Mouse (Mus musculus): ENCODE results near the gene Atxn1.
A peak's percentile ranks its signal among the peaks of the same experiment; 100 is the strongest.

Gene Atxn1

DNA sequence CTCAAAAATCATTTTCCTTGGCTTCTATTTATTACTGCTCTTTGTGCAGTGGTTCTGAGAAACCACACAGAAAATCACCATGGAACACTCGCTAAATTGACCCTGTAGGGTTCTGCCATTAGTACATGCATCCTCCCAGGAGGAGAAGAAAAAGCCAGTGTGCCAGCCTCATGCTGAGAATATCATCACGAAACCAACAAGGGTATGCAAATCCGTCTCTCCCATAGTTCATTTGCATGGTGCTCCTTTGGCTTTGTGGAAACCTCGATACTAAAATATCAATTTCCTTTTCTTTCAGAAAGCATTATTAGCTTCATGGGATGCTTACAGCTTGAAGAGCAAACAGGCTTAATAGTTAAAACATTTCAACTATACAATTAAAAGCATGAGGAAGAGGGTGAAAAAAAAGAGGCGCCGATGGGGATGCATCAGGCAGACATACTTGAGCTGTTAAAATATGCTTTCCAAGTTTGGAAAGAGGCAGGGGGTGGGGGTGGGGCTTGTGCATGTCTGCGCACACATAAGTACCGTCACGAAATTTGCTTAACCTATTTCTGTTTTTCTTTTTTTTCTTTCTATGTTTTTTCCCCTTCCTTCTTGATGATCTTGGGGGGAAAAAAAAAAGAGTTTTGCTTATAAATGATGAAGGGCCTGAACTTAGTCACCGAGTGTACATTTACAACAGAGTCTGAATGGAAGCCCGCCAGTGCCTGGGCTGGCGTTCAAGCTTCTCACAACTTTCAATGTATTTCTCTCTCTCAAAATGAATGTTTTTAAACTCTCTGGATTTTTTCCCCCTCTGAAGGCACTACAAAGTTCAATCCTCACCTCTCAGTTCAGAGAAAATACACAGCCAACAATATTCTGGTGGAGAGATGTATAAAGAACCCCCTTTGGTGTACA is 303.3 kb downstream of the Atxn1 start:
- no peak for DNase-seq

DNA sequence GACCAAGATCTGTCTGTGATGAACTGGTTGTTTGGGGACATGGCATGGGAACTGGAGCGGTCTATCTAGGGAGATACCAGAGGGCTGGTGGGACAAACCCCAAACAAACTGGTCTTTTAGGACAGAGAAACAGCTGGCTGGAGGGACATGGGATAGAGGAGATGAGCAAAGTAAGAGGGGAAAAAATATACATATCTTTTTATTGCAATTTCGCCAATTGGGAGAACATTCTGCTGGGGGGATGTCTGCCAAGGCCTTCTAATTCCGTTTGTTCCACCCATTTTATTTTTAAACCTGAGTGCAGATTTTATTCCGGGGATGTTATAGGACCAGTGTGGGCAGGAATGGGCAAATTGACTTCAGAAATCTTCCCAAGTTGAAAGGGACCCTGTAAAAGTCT is 305.0 kb downstream of the Atxn1 start:
- DNase-seq: no peak

DNA sequence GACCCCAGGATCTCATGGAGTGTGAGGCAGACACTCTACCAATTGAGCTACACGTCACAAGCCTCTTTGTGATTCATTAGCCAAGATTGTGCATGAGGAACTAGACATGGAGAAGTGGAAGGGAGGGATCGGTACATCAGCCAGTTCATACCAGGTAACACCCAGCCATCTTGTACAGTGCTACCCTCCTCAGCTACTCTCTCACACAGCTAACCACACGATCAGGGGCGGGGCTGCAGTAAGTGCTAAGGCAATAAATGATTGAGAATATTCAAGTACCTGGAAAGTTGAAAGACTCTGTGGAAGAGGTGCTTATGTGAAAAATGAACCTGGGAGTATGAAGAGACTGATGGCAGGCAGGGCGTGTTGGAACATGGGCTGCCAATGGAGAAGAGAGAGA is 306.5 kb downstream of the Atxn1 start:
- no peak for DNase-seq

DNA sequence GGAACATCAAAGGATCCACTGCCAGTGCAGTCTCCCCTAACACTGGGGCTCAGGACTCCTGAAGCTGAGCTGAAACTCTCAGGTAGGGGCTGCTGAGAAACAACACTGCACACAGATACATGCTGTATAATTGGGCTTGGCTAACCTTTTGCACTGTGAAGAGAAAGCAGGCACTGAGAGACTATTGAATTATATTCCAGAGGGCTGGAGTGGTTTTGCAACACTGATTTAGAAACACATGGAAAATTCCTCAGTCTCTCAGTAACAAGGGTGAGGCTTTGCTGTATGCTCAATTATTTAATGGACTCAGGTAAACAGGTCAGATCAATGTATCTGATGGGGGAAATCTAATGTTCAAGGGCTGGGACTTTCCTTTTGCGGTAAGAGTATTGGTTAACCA is 307.6 kb downstream of the Atxn1 start:
- DNase-seq: no peak

DNA sequence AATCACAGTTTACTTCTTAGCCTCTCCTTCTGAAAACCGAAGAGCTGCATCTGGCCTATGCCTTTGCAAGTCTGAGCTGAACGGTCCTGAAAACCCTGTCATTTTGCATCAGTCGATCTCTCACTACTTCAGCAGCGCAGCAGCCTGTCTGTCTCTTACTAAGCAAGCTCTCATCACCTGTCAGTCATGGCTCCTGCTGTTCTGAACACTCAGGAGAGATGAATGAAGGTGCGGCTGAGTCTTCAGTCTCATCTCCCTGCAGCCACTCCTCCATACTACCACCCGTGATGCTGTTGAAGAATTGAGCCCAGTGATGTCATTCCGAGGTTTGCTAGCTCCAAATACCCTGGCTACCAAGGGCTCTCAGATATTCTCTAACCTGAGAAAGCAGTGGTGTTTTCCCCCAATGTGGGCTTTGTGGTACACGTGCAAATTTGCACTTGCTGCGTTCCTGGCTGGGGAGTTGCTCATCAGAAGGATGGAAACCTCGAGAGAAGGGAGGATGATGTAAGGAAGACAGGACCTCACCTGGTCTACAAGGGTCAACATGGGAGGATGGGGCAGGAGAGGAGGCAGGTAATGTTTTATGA is 313.1 kb downstream of the Atxn1 start:
- DNase-seq: no peak

DNA sequence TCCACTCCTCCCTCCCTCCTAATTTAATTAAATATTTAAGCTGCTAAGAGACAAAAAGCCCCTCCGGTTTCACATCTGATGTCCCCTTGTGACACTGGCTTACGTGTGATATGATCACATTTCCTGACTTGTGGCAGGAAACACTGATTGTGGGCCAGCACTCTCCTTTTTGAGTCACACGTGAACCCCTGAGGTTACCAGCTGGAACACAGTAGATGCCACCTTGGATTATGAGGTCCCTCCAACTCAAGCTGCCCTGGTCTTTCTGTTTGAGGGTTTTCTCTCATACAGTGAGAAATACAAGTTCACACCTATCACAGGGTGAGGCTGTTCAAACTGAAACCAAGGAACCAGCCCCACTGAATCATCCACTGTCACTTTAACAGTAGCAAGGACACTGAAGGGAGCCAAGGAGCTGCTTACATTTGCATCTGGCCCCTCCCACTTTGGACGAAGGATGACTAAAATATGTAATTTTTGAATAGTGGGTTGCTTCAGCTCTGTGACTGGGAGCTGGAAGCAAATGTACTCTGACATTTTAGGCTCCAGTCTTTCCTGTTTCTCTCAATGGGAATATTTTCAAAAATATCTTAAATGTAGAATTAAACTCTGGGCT is 315.5 kb downstream of the Atxn1 start:
- no peak for DNase-seq

DNA sequence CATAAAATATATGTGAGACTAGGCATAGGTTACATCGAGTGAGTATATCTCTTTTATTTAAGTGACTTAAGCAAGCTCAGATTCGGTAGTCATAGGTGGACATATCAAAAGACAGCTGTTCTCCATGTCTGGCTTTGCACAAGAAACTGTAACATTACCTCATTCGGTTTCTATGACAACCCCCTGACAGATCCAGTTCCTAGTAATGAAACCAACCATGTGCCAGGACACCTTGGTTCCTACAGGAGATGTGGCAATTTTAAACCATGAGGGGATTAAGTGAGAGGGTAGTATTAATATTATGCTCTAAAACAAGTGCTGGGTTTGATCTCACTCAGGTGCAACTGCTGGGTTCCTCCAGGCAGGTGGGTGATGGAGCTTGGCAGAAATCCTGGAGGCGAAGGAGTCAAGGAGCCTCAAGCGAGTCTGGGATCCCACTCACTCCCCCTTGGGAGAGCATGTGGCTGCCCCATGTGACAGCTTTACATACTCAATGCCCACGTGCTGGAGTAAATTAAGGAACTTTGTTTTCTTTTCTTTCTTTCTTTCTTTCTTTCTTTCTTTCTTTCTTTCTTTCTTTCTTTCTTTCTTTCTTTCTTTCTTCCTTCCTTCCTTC is 320.9 kb downstream of the Atxn1 start:
- DNase-seq: no peak

DNA sequence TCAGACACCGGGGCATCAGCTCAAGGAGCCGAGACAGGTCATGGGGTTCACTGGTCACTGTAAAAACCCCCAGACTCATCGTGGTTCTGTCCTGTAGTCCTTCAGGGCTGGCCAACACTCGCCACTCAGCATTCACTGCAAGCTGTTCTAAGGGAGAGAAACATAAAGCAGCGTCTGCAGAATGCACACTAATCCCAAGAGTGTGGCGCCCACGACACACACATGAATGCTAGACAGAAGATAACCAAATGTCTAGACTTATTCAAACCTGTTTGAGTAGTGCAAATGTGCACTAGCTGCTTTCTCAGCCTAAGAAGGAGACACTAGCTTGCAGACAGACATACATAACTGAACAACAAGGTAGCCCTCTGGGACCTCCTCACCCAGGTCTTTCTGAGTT is 321.9 kb downstream of the Atxn1 start:
- DNase-seq: no peak

DNA sequence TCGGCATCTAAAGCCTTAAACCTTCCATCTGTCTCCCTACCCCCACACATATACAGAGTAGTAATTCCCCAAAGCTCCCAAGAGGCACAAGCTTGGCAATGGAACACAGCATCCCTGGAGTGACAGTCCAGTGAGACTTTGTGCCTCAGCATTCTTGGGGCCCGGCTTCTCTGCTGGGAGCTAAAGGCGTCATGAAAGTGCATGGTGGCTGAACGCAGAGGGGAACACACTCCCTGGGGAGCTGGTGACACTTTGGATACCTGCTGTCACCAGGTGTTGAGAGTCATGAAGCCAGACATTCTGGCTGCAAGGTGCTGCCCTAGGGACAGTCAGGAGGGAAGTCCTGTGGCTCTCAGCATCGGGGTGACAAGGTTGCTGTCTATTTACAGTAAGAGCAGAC is 324.4 kb downstream of the Atxn1 start:
- DNase-seq: no peak

DNA sequence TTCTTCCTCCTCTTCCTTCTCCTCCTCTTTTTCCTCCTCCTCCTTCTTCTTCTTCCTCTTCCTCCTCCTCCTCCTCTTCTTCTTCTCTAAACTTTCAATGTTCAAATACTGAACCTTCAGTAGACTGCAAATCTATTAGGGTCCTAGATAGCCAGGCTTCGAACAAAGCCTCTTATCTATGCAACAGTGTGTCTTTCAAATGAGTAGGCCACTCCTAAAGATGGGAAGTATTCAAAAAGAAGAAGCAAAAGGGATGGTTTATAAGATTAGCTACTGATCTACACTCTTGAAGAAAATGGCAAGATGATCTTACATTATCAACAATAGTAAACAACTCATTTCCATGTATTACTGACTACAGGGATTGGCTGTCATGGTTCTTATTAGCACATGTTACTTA is 326.5 kb downstream of the Atxn1 start:
- no peak for DNase-seq

DNA sequence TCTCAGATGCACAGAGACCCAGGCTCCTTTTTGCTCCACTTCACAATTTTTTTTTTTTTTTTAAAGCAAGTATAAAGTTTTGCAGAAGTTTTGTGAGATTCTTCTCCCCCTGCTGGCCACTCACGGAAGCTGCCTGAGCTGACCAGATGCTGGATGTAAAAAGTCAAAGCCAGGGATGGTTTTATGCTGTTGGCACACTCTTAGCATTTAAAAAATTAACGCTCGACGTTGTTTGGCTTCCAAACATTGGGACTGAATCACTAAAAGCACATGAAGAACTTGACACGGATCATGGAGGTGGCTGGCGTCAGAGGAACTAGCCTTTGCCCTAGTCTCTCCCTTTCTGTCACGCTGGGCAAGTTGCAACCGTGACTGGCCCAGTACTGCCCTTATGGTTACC is 327.5 kb downstream of the Atxn1 start:
- DNase-seq: peak; percentile 65

DNA sequence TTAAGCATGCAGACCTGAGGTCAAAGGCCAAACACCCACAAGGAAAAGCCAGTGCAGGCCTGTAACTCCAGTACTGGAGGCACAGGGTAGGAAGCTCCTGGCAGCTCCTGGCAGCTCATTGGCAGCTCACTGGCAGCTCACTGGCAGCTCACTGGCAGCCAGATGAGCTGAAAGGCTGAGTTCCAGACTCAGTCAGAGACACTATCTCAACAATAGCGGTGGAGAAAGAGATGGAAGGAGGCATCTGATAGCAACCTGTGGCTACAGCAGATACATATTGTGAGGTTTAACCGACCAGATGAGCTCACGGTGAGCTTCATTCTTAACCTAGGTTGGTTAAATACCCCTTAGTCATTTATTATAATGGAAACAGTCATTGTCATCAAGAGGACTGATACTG is 328.4 kb downstream of the Atxn1 start:
- no peak for DNase-seq

DNA sequence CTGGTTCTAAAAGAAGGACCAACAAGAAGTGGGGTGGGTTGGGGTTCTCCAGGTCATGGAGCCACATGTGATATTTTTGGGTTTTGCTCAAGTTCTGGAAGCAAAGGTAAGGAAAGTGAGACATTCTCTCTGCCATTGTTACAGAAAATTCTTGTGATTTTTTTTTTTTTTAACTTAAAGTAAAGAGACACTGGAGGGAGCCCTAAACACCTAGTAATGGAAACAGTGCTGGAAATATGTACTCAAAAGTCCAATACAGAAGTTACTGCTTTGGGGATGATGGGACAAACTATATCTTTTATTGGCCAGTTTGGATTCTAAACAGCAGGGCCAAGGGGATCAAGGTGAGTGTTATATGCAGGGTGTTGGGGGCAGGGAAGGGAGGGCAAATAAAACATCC is 330.9 kb downstream of the Atxn1 start:
- no peak for DNase-seq

DNA sequence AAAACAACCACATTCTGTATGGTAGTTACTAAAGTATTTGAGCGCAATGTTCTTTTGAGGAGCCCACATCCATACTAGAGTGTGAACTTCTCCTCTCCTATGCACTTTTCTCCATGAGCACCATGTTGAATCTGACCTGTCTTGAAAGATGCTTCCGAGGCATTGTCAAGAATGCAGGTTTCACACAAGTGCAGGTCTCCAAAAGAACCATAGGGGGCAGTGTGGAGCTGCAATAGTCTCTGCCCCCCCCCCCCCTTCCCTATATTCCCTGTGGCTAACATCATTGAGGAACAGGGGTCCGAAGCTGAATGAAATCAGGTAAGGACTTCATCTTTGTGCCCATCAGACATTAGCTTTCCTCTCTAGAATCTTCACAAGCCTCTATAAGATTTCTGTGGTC is 332.7 kb downstream of the Atxn1 start:
- no peak for DNase-seq

DNA sequence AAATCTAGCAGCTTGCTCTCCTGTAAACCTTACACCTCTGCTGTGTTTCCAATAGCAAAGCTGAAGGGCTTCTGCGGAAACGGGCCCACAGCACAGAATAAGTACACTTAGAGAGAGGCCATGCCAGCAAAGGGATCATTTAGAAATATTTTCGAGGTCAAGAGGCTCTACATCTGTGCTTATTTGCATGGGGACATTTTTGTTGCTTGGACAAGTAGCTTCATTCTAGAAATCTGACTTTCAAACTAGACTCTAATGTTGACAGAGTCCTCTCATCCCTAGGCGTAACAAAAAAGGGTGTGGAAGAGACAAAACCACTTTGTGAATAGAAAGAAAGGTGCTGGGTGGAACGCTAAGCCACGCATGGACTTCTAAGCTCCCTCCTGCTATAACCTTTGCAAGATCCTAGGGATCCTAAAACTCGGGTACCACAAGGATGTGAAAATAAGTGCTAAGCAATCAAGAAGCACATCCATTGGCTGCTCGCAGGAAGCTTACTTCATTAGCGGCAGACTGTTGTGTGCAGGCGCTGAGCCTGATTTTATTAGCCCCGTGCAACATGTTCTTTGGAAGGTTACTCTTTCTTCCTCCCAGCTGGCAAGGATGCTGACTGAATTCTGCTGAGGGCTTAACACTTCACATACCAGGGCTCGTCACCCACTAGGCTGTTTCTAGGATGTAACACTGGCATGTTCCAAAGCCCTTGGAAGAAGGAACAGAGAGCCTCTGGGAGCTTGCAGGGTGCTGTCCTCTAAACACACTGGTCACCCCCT is 334.1 kb downstream of the Atxn1 start:
- DNase-seq: no peak

DNA sequence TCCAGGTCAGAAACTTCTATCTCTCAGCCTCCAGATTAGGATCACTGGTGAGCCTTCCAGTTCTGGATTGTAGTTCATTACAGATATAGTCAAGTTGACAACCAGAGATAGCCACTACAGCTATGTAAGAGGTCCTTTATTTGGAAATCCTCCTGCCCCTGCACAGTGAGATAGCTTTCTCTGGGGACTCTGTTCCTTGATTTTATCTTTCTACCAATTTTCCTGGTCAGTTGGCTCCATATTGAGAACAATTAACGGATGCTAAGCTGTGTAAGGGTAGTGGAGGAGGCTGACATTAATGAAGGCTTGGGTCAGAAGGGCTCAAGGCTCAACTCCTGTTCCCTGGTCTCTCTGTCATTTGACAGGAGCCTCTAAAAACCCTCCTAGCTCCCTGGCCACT is 335.1 kb downstream of the Atxn1 start:
- no peak for DNase-seq

DNA sequence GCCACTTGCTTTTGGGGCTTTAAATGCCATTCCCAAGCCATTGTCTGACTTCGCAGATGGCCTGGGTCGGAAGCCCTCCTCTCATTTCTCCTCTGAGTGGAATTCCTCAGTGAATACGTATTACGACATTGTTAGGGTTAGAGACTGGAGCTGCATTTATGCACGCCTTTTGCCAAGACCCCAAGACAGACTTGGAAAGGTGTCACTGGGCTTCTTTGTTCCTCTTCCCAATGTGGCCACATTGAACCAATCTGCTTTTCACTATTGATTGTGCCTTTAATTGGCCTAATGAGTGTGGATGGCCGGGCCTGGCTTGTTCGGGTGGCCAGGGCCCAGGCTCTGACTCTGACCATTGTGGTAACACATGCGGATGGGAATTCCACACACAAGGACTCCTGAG is 336.5 kb downstream of the Atxn1 start:
- no peak for DNase-seq

DNA sequence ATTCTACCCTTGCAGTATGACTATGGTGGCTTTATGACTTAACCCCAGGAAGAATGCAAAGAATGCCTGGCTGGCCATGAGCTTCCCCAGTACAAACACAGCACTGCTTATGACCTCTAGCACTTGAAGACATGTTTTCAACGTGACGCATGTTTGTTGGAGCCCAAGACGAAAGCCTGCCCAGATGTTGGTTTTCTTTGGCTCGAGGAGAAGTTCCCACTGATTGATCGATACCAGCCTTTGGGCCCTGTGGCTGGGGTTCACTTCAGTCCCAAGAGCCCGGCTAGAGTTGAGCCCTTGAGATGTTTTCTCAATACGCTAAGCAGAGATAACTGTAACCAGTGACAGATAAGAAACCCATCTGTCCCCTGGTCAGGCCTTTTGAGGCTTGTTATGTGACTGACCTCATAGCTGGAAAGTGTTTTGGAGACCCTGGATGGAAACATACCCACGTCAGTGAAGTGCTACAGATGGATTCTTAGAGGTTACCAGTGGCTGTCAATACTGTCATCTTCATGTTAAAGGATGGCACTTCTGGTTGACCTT is 337.5 kb downstream of the Atxn1 start:
- DNase-seq: no peak

DNA sequence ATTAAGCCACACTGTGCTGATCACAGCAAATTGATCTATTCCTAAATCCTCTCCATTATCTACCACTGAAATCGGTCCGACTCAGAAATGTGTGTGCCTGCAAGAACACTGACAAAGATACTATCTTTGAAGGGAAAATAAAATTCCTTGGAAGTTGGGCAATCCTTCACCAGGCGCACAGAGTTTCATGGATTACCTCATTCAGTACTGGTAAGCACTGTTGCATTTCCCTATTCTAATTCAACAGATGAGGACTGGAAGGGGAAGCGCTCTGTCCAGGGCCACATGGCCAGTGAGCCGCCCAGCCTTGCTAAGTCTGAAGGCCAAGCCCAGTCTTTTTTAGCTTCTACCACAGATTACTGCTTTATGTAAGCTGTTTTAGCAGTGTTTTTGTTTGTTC is 339.1 kb downstream of the Atxn1 start:
- DNase-seq: no peak

DNA sequence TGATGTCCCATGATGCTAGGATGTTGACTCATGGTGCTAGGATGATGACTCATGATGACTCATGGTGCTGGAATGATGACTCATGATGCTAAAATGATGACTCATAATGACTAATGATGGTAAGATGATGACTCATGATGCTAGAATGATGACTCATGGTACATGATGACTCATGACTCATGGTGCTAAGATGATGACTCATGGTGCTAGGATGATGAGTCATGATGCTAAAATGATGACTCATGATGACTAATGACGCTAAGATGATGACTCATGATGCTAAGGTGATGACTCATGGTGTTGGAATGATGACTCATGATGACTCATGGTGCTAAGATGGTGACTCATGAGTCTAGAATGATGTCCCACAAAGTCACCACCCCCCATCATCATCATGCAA is 341.0 kb downstream of the Atxn1 start:
- no peak for DNase-seq

DNA sequence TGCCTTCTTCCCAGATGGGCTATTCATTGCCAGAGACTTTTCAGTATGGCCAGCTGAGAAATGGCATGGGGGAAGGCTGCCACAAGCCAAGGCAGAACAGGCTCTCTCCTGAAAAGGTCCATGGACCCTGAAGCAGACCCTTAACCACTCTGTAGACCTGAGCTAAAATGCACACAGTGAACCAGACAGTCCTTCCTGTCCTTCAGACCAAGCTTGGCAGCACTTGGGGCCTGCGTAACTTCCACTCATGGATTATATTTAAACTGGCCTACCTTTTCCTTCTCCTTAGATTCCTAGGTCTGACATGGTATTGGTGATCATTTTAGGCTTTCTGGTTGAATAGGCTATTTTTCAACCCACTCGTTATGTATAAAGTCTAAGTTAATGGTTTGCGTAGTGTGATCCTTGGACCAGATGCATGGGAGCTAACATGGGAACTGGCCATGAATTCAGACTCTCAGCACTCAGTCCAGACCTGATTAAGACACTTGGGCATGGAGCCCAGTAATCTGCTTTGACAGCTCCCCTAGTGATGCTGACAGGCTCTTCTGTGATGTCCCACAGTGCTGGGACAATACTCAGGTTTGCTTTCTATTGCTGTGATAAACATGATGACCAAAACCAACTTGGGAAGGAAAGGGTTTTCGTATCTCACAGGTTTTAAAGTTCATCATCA is 341.8 kb downstream of the Atxn1 start:
- no peak for DNase-seq

DNA sequence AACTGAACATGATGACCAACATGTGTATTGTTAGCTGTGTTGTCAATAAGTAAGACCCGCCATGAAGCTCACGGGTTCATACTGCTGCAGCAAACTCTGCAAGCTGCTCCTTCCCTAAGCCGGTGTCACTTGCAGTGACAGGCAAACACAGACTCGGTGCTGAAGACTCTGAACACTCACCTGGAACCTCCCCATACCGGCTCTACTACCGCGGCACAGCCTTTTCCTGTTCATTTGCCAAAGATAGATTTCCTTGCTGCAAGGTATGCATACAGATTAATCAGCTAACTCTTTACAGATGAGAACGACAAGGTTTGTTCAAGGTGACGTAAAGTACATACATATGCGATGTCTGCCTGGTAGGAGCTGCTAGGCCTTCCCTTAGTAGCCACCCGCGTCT is 344.1 kb downstream of the Atxn1 start:
- no peak for DNase-seq
